Mouse (Mus musculus) urinary bladder, adult 2 months (tissue): ENCODE measurements around the gene Car10. TPM values are rescaled to one million over a fixed set of nuclear protein-coding genes. Genes with fewer than 3 reads are reported as not detected.

ENCODE experiments used
- DNase-seq: peaks from one replicate; pipeline ENCODE4 v3.0.0; 2022; ENCODE audit warnings: low spot score
- polyA plus RNA-seq: library from polyadenylated mRNA; depleted of rRNA; stranded (reverse); fragments of >200 nt; gene quantifications from 2 replicates; pipeline ENCODE4 v1.2.3, GENCODE M21; 2012; rRNA removed

Gene Car10
- polyA plus RNA-seq = 0.10 and 0.21 TPM in 2 replicates

DNA sequence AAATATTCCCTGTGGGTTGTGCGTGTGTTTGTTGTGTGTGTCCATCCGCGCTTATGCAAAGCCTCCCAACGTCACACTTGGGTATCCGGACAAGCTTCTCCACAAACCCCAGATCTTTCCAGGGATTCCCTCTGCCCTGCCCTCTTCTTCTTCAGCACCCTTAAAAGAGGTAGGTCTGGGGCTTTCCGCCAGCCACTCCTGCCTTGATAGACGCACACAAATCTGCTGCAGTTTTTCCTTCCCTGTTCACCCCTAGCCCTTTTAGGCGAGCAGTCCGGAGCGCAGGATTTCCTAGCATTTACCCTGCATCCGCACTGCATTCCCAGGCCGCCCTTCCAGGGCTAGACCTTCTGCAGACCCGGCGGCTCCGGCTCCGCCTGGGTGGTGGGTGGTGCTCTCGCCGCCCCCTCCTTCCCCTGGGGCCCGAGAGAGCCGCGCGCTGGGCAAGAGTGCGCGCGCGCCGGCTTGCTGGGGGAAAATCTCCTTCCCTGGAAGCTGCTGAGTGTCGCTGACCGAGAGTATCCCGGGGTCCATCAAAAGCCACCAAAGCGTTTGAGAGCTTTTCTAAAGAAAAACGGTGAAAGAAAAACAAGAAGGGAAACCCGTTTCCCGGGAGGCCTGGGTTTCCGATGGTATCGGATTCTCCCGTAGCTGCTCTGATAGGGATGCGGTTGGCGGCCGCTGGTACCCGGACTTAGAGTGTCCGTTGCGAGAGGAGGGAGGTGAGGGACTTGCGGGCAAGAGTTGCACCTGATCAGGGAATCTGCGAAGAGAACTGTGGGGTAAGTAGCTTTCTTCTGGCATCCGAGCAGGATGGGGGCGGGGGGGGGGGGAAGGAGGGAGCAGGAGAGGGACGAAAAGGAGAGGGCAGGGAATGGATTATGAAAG is at the start of gene Car10:
Gene Car10 (plus strand): TSS at position 88 of the 888 bp plus-strand sequence.
- DNase-seq = no peak

GRCm38 (mm10) chr11:93065021-93065420 is 32.8 kb upstream of the Car10 start:
- no peak for DNase-seq

GRCm38 (mm10) chr11:93065656-93066181 is 32.1 kb upstream of the Car10 start:
- DNase-seq = no peak

GRCm38 (mm10) chr11:93095588-93095987 is 2.2 kb upstream of the Car10 start:
- no peak for DNase-seq

DNA sequence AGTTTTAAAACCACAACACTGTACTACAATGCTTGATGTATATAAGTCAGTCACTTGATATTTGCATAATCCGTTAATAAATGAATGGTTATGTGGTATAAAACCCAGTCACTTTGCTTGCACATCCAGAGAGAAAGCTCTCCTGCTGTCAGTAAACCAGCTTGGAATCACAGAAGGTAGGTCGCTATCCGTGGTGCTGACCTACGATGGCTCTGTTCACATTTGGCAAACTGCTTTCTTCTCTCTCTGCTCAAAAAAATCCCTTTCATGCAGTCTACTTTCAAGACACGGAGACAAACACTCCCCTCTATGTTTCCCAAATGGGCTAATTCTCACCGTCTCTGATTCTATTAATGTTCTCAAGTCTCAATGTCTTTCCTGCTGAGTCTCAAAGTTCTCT is 827 bp upstream of the Car10 start:
- no peak for DNase-seq

DNA sequence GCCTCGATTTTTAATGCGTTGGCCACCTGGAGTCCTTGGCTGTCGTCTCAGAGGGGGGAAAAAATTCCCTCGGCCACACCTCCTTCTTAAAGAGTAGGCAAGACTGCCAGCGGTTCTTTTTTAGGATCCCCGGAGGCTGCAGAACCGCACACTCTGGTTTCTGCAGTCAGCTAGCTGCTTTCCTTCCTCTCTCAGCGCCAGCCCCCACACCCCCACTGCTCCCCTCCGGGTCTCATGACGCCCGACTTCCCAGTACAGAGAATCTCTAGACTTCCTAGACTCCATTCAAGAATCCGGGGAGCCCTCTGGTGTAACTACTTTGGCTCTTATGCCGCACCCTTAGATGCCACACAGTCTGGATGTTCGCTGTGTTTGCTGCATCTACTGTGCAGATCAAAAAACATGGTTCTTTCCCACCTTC is 387 bp upstream of the Car10 start:
- no peak for DNase-seq

DNA sequence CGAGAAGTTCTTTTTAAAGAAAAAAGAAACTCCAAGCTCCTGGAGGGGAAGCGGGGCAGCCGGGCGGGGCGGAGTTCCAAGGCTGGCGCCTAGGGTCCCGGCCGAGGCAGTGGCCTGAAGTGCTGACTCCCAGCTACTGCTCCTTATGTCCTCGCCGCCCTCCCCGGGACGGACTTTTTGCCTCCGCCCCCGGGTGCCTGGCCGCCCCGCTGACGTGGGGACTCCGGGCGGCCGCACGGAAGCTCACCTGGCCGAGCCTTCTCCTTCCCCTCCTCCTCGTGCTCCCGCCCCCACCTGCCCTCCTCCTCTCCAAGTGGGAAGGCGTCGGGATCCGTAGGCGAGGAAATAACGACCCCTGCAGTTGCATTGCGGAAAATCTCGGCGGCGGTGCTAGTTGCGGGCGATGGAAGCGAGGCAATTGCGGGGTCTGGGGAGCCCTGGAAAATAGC is 1.1 kb downstream of the Car10 start:
- no peak for DNase-seq

DNA sequence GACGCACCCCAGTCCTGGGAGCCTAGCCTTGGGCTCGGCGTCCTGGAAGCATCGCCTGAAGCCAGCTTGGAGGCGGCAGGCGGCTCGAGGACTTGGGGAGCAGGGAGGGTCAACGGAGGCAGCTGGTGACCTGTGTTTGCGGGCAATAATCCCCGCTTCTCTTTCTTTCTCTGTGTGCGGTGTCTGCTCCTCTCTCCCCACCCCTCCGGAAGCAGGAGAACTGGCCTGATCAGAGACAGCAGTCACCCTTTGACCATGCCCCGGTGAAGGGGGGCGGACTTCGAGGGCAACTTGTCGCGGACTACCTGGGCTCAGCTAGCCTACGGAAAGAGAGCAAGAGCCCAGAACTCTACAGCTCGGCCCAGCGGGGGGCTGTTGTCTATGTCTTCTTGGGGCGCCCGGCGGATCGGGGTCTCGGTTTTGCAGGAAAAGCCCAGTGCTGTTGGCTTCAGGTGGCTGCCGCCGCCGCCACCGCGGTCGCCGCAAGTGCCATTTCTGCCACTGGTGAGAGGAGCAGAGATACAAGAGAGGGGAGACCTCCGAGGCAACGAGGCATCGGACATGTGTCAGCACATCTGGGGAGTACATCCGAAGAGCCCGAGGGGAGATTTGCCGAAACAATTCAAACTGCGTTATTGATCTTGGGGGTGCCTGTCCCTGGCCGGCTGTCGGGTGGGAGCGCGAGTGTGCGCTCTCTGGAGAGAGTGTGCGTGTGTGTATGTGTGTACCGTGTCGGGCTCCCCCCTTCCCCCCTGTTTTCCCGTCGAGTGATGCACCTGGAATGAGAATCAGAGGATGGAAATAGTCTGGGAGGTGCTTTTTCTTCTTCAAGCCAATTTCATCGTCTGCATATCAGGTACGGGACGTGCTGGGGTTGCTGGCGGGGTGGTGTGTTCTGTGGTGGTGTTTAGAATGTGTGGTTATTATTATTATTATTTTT is 1.9 kb downstream of the Car10 start:
- DNase-seq = no peak

DNA sequence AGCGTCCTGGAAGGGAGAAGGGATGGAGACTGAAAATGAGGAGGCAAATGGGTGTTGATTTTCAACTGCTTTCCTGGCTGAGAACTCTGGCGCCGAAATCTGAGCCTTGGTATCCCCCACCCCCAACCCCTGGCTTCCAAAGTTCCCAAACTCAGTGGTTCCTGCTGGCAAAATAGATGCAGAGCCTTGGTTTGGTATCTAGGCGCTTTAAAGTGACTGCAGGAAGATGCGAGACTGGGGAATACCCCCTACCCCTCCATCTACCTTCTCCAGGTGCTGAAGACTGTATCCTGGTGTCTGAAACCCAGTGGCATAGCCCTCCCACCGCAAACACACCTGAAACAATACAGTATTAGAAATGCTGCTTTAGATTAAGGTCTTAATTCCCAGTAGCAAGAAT is 2.8 kb downstream of the Car10 start:
- DNase-seq = no peak

DNA sequence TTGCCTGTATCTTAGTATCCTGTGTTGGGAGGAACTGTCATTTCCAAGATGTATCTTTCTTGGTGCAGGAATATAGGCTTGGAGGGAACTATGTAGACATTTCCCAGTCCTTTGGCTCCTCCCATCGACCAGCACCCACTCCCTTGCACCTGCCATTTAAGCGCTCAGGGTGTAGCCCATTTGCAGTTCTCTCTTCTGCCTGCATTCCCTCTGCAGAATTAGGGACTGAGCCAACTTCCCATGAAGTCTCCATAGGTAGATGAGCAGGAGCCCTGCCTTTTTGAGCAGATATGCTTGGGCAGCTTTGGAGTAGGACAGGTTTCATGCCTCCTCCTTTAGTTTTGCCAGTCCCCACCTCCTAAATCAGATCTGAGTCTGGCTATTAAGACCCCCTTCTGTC is 3.3 kb downstream of the Car10 start:
- no peak for DNase-seq

DNA sequence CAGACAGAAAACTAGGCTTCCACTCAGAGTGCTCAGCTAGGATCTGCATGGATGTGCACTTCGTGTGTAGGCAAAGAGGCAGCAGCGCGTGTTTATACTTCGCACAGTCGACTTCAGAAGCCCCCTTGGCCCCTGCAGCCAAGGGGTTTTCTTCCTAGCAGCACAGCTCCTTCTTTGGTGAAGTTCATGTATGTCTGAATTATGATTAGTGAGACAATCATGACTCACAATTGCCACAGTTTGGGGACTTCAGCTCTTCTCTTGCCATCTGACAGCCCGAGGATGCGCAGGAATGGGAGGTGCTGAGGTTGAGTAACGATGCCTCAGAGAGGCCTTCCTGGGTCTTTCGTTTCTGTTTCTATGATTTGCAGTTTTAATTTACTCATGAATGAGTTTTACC is 4.5 kb downstream of the Car10 start:
- DNase-seq = no peak

DNA sequence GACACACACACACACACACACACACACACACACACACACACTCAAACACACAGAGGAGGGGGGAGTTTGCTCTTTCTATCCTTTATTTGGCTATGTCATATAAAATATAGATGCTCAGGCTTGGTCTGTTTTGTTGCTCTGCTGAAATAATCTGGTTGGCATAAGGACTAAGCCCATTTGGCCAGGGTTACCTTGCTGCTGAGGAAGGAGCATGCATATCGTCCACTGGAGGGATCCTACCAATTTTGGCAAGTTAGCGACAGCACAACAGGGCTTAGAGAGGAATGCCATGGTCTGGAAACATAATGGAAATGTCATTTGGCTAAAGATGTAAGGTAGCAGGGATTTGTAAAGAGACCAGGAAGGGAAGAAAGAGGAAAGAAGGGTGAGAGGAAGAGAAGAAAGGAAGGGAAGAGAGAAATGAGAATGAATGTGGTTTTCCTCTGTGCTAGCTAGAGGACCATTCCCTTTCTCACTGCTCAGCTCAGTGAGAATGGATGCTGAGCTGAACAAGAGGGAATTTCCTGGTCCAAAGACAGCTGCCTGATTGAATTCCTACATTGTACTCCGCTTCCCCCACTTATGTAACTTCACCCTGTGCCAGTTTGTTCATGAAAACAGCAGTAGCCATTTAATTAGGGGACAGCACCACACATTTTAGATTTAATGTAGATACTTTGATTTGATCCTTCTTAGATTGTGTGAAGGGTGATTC is 5.4 kb downstream of the Car10 start:
- DNase-seq = no peak

GRCm38 (mm10) chr11:93109451-93109850 is 11.6 kb downstream of the Car10 start:
- DNase-seq = no peak

DNA sequence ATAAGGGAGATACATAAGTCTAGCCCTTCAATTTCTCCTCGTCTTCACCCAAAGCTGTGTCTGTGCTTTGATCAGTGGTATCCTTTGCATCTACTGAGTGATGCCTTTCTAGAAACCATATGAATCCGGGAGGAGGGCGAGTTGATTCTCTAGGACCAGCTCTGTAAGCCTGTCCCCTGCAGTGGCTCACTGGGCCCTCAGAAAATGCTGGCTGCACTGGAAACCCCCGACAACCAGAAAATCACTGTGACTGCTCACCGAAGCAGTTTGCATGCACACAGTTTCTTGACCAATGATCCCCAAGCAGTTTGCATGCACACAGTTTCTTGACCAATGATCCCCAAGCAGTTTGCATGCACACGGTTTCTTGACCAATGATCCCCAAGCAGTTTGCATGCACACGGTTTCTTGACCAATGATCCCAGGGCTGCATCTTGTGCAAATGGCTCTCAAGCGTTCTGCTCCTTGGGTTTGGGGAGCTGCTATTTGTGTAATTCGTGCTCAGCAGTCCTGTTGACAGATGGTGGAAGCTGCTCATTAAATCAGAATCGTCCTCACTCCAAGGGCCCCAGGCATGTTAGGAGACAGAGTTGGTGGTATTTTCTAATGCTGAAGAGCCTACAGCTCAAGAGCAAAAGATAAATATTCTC is 23.1 kb downstream of the Car10 start:
- no peak for DNase-seq

DNA sequence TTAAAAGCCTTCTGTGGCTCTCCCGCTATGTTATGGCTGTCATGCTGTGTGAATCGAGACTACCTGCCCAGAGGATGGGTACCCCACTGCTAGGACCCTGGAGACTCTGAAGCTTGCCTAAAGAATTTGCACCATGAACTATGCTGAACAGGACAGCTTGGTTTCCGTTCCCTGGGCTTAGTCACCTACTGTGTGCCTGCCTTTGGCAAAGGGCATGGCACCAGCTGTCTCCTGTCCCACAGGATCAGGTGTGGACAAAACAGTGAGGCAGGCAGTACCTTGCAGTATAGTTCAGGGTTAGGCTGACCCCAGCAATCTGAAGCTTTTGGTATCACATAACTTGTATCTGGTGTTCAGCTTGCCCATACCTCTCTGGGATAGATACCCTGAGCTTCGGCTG is 25.9 kb downstream of the Car10 start:
- no peak for DNase-seq

- DNase-seq = no peak
Observed at GRCm38 (mm10) chr11:93126466-93126865, 28.6 kb downstream of the Car10 start.

GRCm38 (mm10) chr11:93128481-93128880 is 30.7 kb downstream of the Car10 start:
- DNase-seq = no peak

DNA sequence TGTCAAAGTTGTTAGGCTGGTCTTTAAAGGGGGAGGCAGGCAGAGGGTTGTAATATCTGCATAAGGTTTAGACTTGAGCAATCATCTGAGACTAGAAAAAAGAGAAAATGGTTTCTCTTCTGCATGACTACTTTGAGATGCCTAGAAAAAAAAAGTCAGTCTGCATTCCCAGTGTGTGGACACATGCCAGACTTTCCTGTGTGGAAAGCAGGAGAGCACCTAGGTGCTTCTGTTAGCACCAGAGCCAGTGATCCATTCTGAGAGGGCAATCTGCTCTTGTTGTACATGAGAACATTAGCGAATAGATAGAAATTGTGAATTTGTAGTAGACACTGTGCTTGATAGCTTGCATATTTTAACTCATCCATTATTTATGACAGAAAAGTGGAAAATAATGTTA is 40.0 kb downstream of the Car10 start:
- no peak for DNase-seq

DNA sequence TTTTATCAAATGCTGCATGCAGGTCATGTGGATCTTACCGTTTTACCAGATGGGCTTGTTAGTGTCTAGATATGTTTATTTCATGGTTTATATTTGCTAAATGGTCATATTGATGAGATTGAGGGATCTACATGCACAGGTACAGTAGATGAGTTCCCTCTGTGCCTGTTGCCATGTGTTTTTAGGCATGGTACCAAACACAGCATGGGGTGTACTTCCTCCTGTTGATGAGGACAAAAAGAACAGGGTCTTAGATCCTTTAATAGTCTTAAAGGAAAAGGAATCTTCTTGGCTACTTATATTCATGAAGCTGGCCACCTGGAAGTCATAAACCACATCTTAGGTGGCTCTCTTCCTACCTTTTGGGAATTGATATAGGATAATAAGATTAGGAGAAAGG is 43.9 kb downstream of the Car10 start:
- no peak for DNase-seq

DNA sequence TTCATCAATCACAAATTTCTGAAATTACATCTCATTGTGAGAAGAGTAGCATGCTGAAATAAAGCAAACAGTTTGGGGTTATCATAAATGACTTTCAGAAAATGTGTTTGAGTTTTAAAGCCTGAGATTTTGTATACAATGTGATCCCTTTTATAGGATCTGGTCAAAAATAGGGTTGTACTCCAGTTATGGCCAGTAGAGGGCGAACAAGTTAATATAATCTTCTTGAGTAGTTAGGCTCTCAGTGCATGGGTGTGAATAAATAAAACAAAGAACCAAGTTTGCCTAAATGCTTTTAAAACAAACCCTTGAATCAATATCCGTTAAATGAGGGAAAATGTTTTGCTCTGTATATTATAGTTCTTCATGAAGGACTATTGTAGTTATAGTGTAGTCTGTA is 46.7 kb downstream of the Car10 start:
- no peak for DNase-seq

DNA sequence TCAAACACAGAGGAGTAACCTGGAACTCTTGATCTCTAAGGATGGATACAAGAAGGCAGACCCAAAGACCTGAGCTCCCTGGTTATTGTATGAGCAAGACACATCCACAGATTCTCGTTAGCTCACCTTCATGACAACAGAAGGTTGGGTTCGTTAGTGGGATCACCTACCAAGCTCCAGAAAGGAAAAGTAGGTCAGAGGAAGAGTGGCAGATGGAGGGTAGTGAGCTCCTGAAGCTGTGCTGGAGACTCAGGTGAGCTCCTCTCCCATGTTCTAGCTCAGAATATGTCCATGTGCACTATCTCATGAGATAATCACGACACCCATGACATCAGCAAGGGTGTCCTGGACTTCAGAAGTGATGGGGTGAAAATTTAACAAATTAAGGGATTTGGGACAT is 57.1 kb downstream of the Car10 start:
- DNase-seq = no peak
